Mouse (Mus musculus): ENCODE results near the gene Trmt61a. TPM values are rescaled to one million over a fixed set of nuclear protein-coding genes. Genes with fewer than 3 reads are reported as not detected.
"Not testable (repeated sequence)": the region's sequence is repeated elsewhere in the genome, so short reads cannot be mapped to it uniquely, and the experiment has no call there.

The Trmt61a gene
- 8.8 and 10.2 TPM in 2 replicates for polyA plus RNA-seq (2016; fragmentation: Nextera tagmentation; extraction: Ambion mirVana)

GRCm38 (mm10) chr12:111677882-111678669 is at the start of gene Trmt61a:
TSS of gene Trmt61a (plus strand) at chr12:111678105.
- under 1% methylated on average over 51 of the region's 51 CpGs for WGBS
- no peaks in the 10 kb centered on the region for H3K9me3 ChIP-seq (replicated peaks)
- H3K4me2 ChIP-seq: peak within 1 kb of the TSS; percentile 93
- peak within 1 kb of the TSS; percentile 83 for H3K9ac ChIP-seq
- H3K4me1 ChIP-seq (replicated peaks): peaks cover 62% of the 10 kb centered on the region
- H3K36me3 ChIP-seq: peaks cover 16% of the 10 kb centered on the region
- ATAC-seq (ENCODE audit: insufficient number of reproducible peaks, low FRiP score): peak; percentile 86
- H3K27me3 ChIP-seq (replicated peaks): peaks cover 1% of the 10 kb centered on the region; the same call in 1 of the 2 replicates
- peak within 1 kb of the TSS; percentile 99 for H3K27ac ChIP-seq (ENCODE audit: poor library complexity, severe bottlenecking)
- peak within 1 kb of the TSS; percentile 92 for H3K4me3 ChIP-seq

DNA sequence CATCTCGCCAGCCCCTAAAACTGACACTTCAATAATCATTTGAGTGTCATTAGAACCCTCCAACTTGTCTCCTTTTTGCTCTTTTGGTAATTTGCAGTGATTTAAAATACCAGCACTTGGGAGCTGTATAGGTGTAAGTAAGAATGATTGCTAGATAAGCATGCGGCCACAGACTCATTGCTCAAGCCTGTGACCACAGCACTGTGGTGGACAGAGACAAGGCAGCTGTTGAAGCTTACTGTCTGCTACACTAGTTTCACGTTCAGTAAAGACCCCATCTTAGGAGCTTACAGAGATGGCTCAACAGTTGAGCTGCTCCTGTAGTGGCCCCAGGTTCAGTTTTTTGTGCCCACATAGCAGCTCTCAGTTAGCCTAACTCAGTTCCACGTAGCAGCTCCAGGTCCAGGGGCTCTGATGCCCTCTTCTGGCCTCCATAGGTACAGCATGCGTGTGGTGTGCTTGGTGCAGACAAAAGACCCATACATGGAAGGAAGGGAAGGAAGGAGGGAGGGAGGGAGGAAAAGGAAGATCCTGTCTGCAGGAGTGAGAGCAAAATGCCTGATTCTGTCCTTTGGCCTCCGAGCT is 29.8 kb upstream of the Trmt61a start:
- H3K4me3 ChIP-seq: no peak overlapping the region
- H3K27ac ChIP-seq (ENCODE audit: poor library complexity, severe bottlenecking): no peak overlapping the region
- H3K27me3 ChIP-seq (replicated peaks): no peaks in the 10 kb centered on the region
- peaks cover 89% of the 10 kb centered on the region for H3K36me3 ChIP-seq
- 51% methylated on average over 6 of the region's 6 CpGs for WGBS
- no peak overlapping the region for H3K9ac ChIP-seq
- H3K4me2 ChIP-seq: no peak overlapping the region
- H3K9me3 ChIP-seq (replicated peaks): no peaks in the 10 kb centered on the region
- H3K4me1 ChIP-seq (replicated peaks): no peaks in the 10 kb centered on the region; the same call in 1 of the 2 replicates
- peak; percentile 51; the same call in 1 of the 2 replicates for ATAC-seq (ENCODE audit: insufficient number of reproducible peaks, low FRiP score)

- Histone ChIP-seq H3K36me3 (peaks cover 88% of the 10 kb centered on the region), H3K9ac (no peak overlapping the region), H3K4me3 (no peak overlapping the region), H3K4me2 (no peak overlapping the region), H3K27me3 (replicated peaks) (no peaks in the 10 kb centered on the region), H3K4me1 (replicated peaks) (no peaks in the 10 kb centered on the region; the same call in 1 of the 2 replicates), H3K27ac (ENCODE audit: poor library complexity, severe bottlenecking) (no peak overlapping the region), H3K9me3 (replicated peaks) (no peaks in the 10 kb centered on the region)
- ATAC-seq (ENCODE audit: insufficient number of reproducible peaks, low FRiP score): no peak
- 85% methylated on average over 3 of the region's 3 CpGs for WGBS
Observed at GRCm38 (mm10) chr12:111652953-111653352, 25.0 kb upstream of the Trmt61a start.

DNA sequence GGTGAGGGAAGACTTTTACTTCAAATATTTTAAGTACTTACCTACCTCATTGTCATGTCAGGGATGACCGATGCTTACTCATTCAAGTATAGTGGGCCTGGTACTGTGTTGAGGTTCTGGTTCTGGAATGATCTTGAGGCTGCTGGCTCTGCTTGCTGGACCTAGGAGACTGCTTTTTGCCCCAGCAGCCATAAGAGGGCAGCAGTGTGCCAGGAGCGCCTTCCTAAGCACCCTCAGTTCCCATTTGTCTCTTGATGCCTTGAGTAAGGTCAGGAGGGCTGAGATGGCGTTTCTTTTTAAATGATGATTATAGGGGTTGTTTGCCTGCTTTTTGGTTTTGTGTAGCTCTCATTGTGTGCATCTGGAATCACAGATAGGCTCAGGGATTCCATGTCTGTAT is 24.5 kb upstream of the Trmt61a start:
- Histone ChIP-seq H3K27ac (ENCODE audit: poor library complexity, severe bottlenecking) (no peak overlapping the region), H3K36me3 (peaks cover 85% of the 10 kb centered on the region), H3K4me1 (replicated peaks) (no peaks in the 10 kb centered on the region; the same call in 1 of the 2 replicates), H3K9me3 (replicated peaks) (no peaks in the 10 kb centered on the region), H3K27me3 (replicated peaks) (no peaks in the 10 kb centered on the region), H3K4me3 (no peak overlapping the region), H3K9ac (no peak overlapping the region), H3K4me2 (no peak overlapping the region)
- ATAC-seq (ENCODE audit: insufficient number of reproducible peaks, low FRiP score): no peak
- 45% methylated on average over 3 of the region's 3 CpGs for whole genome bisulfite sequencing

DNA sequence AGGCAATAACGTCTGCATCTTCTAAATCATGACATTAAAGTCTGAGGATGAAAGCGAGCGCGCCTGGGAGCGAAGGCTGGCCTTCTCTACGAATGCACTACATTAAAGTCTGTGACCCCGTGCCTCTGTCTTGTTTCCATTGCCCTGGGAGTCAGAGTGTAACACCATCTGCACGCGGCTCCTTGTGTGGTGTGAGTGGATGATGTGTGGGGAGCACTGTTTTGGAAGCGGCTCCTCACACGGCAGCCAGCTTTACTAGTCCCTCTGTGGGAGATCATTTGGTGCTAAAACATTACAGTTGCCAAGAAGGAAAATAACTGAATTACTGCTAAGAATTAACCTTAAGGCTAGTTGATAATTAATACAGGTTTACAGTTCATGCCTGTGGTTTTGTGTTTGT is 22.2 kb upstream of the Trmt61a start:
- Histone ChIP-seq H3K36me3 (peaks cover 85% of the 10 kb centered on the region), H3K9me3 (replicated peaks) (no peaks in the 10 kb centered on the region), H3K27ac (ENCODE audit: poor library complexity, severe bottlenecking) (no peak overlapping the region), H3K4me3 (no peak overlapping the region), H3K9ac (no peak overlapping the region), H3K4me2 (no peak overlapping the region), H3K4me1 (replicated peaks) (no peaks in the 10 kb centered on the region), H3K27me3 (replicated peaks) (no peaks in the 10 kb centered on the region)
- ATAC-seq (ENCODE audit: insufficient number of reproducible peaks, low FRiP score): no peak
- 94% methylated on average over 11 of the region's 11 CpGs for WGBS

- H3K36me3 ChIP-seq: peaks cover 65% of the 10 kb centered on the region
- no peak overlapping the region for H3K27ac ChIP-seq (ENCODE audit: poor library complexity, severe bottlenecking)
- H3K4me3 ChIP-seq: no peak overlapping the region
- peaks cover 13% of the 10 kb centered on the region for H3K4me1 ChIP-seq (replicated peaks)
- WGBS: 94% methylated on average over 4 of the region's 4 CpGs
- no peaks in the 10 kb centered on the region for H3K27me3 ChIP-seq (replicated peaks)
- H3K9me3 ChIP-seq (replicated peaks): no peaks in the 10 kb centered on the region
- H3K4me2 ChIP-seq: no peak overlapping the region
- H3K9ac ChIP-seq: no peak overlapping the region
- ATAC-seq (ENCODE audit: insufficient number of reproducible peaks, low FRiP score): no peak
Observed at GRCm38 (mm10) chr12:111659331-111659730, 18.6 kb upstream of the Trmt61a start.

DNA sequence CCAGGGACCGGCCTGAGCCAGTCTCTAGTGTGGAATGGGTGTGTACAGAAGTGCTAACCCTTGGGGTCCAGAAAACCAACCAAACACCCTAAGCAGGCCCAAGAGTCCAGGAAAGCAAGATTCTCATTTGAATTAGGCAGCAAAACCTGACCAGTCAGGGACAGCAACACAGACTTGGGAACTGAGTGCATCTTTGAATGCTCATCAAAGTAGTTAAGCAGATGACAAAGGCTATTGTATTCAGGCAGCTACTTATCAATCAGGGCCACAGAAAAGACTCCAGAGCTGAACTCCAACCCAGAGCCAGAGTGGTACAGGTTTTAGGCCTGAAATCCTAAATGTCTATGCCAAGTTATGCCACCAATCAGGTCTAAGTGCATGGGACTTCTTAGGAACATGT is 17.3 kb upstream of the Trmt61a start:
- Histone ChIP-seq H3K4me3 (no peak overlapping the region), H3K9ac (no peak overlapping the region), H3K27me3 (replicated peaks) (no peaks in the 10 kb centered on the region), H3K27ac (ENCODE audit: poor library complexity, severe bottlenecking) (no peak overlapping the region), H3K4me1 (replicated peaks) (peaks cover 26% of the 10 kb centered on the region), H3K4me2 (no peak overlapping the region), H3K36me3 (peaks cover 54% of the 10 kb centered on the region), H3K9me3 (replicated peaks) (no peaks in the 10 kb centered on the region)
- no peak for ATAC-seq (ENCODE audit: insufficient number of reproducible peaks, low FRiP score)
- WGBS: 100% methylated on average over 1 of the region's 1 CpGs

GRCm38 (mm10) chr12:111661554-111661953 is 16.4 kb upstream of the Trmt61a start:
- H3K9me3 ChIP-seq (replicated peaks); H3K27me3 ChIP-seq (replicated peaks); ATAC-seq (ENCODE audit: insufficient number of reproducible peaks, low FRiP score); H3K27ac ChIP-seq (ENCODE audit: poor library complexity, severe bottlenecking); H3K4me3 ChIP-seq; H3K9ac ChIP-seq; H3K4me2 ChIP-seq: not testable (repeated sequence)
- 97% methylated on average over 11 of the region's 11 CpGs for WGBS
- Histone ChIP-seq H3K4me1 (replicated peaks) (peaks cover 36% of the 10 kb centered on the region), H3K36me3 (peaks cover 47% of the 10 kb centered on the region)

- WGBS: 50% methylated on average over 17 of the region's 17 CpGs
- H3K27ac ChIP-seq (ENCODE audit: poor library complexity, severe bottlenecking): peak overlapping the region; percentile 59
- no peak overlapping the region for H3K4me3 ChIP-seq
- H3K9me3 ChIP-seq (replicated peaks): no peaks in the 10 kb centered on the region
- no peaks in the 10 kb centered on the region for H3K27me3 ChIP-seq (replicated peaks)
- H3K9ac ChIP-seq: 0 out of 2 replicates have a peak overlapping the region, but pooled peaks have one; percentile 27
- ATAC-seq (ENCODE audit: insufficient number of reproducible peaks, low FRiP score): no peak
- peaks cover 31% of the 10 kb centered on the region for H3K36me3 ChIP-seq
- H3K4me2 ChIP-seq: peak overlapping the region; percentile 7; the same call in 1 of the 2 replicates
- peaks cover 43% of the 10 kb centered on the region for H3K4me1 ChIP-seq (replicated peaks)
Observed at GRCm38 (mm10) chr12:111663228-111664143, 14.4 kb upstream of the Trmt61a start.

- Histone ChIP-seq H3K36me3 (peaks cover 27% of the 10 kb centered on the region), H3K27ac (ENCODE audit: poor library complexity, severe bottlenecking) (peak overlapping the region; percentile 59), H3K4me3 (no peak overlapping the region), H3K4me1 (replicated peaks) (peaks cover 50% of the 10 kb centered on the region), H3K27me3 (replicated peaks) (no peaks in the 10 kb centered on the region), H3K9ac (0 out of 2 replicates have a peak overlapping the region, but pooled peaks have one; percentile 27), H3K9me3 (replicated peaks) (no peaks in the 10 kb centered on the region), H3K4me2 (peak overlapping the region; percentile 7; the same call in 1 of the 2 replicates)
- ATAC-seq (ENCODE audit: insufficient number of reproducible peaks, low FRiP score): 0 out of 2 replicates have a peak, but pooled peaks have one; percentile 15
- 32% methylated on average over 6 of the region's 6 CpGs for WGBS
Observed at GRCm38 (mm10) chr12:111664144-111664634, 13.7 kb upstream of the Trmt61a start.

Measured in heart, embryonic 12.5 days (tissue).